ENCODE assay signal across 10 mouse cellular contexts in genomic region chr17:85873853-85874586, GRCm38 (mm10).
DNase-seq lines count a peak whose midpoint lies in the region; ATAC-seq and TF ChIP-seq lines count a peak whose summit lies in the region.
"Had no signal": no experiment of that assay in that cellular context is flagged by ENCODE, and none has a peak within 500 bp of the region (broad histone marks: within the 10 kb centered on the region; RNA-seq: fewer than 3 reads in every experiment).

No protein-coding gene starts in this region.

- no peak for TF ChIP-seq POLR2A in MEL (IDR thresholded peaks at IDR 0.05; ENCODE audit: control insufficient read depth in 1 of 2, insufficient read depth in 1 of 2, low read depth in 1 of 2, low read length in 2 of 2, poor library complexity in 1 of 2)

- no peak for TF ChIP-seq CTCF in MEL (IDR thresholded peaks at IDR 0.05 in 2 of 3, conservative IDR thresholded peaks at IDR 0.05 in 1 of 3; ENCODE audit: control insufficient read depth in 1 of 3, insufficient read depth in 1 of 3, low read depth in 2 of 3, low read length in 3 of 3, poor library complexity in 1 of 3, severe bottlenecking in 1 of 3)

- TF ChIP-seq EP300 in MEL (IDR thresholded peaks at IDR 0.05; ENCODE audit: low read depth in 1 of 2, low read length in 2 of 2), result peak; percentile 88 to 93

- peak; percentile 79 for ATAC-seq in forebrain, embryonic 15.5 days (replicated peaks)
- ATAC-seq in liver, embryonic 11.5 days (replicated peaks; ENCODE audit: low FRiP score), result no peak

- peaks cover 3 to 13% of the 10 kb centered on the region in 2 experiments for H3K4me1 ChIP-seq in MEL (ENCODE audit: control insufficient read depth in 1 of 2, insufficient read depth in 2 of 2, low read length in 2 of 2)
- peaks cover 19% of the 10 kb centered on the region for H3K4me1 ChIP-seq in forebrain, embryonic 15.5 days
- no peaks in the 10 kb centered on the region for H3K4me1 ChIP-seq in liver, embryonic 11.5 days (replicated peaks; ENCODE audit: control insufficient read depth, insufficient read depth, low read length)

- intact Hi-C loops in heart, postnatal 36 days (cut with DNase I), result loop anchor here (10.0 kb wide), 1 partner anchor 199 kb away; no protein-coding TSS in a partner anchor

- H3K4me3 ChIP-seq in MEL (ENCODE audit: control insufficient read depth in 1 of 2, insufficient read depth in 1 of 2, low read depth in 2 of 2, low read length in 2 of 2), result no peak overlapping the region
- H3K4me3 ChIP-seq in forebrain, embryonic 15.5 days, result peak overlapping the region; percentile 26
- H3K4me3 ChIP-seq in liver, embryonic 11.5 days (ENCODE audit: low read depth, low read length), result no peak overlapping the region
- H3K4me3 ChIP-seq: limb, embryonic 15.5 days had no signal

- H3K4me2 ChIP-seq in forebrain, embryonic 15.5 days (replicated peaks), result peak overlapping the region; percentile 50
- H3K4me2 ChIP-seq in liver, embryonic 11.5 days, result 0 out of 2 replicates have a peak overlapping the region, but pooled peaks have one; percentile 23
- H3K4me2 ChIP-seq: limb, embryonic 15.5 days had no signal

- no peaks in the 10 kb centered on the region for H3K9me3 ChIP-seq in MEL (replicated peaks; ENCODE audit: insufficient read depth, low read length)
- no peaks in the 10 kb centered on the region for H3K9me3 ChIP-seq in forebrain, embryonic 15.5 days
- H3K9me3 ChIP-seq in liver, embryonic 11.5 days (ENCODE audit: control insufficient read depth, low read length), result no peaks in the 10 kb centered on the region
- H3K9me3 ChIP-seq: limb, embryonic 15.5 days had no signal

- H3K27ac ChIP-seq in MEL (ENCODE audit: control insufficient read depth, low read depth, low read length), result no peak overlapping the region
- H3K27ac ChIP-seq in forebrain, embryonic 15.5 days (replicated peaks), result peak overlapping the region; percentile 47
- H3K27ac ChIP-seq in liver, embryonic 11.5 days (ENCODE audit: low read depth, low read length), result no peak overlapping the region
- H3K27ac ChIP-seq: limb, embryonic 15.5 days had no signal

- no peaks in the 10 kb centered on the region for H3K27me3 ChIP-seq in MEL (ENCODE audit: control insufficient read depth in 1 of 2, insufficient read depth in 2 of 2, low read length in 2 of 2)
- H3K27me3 ChIP-seq in forebrain, embryonic 15.5 days, result no peaks in the 10 kb centered on the region
- peaks cover 34% of the 10 kb centered on the region for H3K27me3 ChIP-seq in liver, embryonic 11.5 days (replicated peaks; ENCODE audit: control insufficient read depth, insufficient read depth, low read length)

- peak; percentile 56 for DNase-seq in CD4-positive helper T cell, adult 2 months (ENCODE audit: low read depth, low spot score)
- DNase-seq in MEL (ENCODE audit: low read depth, low spot score), result peak; percentile 79
- no peak for DNase-seq in liver, embryonic 11.5 days (ENCODE audit: low spot score)
- no peak for DNase-seq in ovary, postnatal 10 days (ENCODE audit: low spot score)
- DNase-seq in B cell, adult 2 months, result no peak
- DNase-seq in lung, postnatal 14 days, result no peak
- no peak for DNase-seq in heart, postnatal 36 days
- DNase-seq: right cerebral cortex, postnatal 25 days had no signal

- no peak overlapping the region for H3K9ac ChIP-seq in MEL (ENCODE audit: control insufficient read depth, low read depth, low read length, poor library complexity, severe bottlenecking)
- no peak overlapping the region for H3K9ac ChIP-seq in forebrain, embryonic 15.5 days (replicated peaks)
- no peak overlapping the region for H3K9ac ChIP-seq in liver, embryonic 11.5 days (ENCODE audit: low read depth, low read length)
- H3K9ac ChIP-seq: limb, embryonic 15.5 days had no signal

- no peaks in the 10 kb centered on the region for H3K79me2 ChIP-seq in MEL (ENCODE audit: control insufficient read depth, insufficient read depth, low read length, poor library complexity)

- H3K36me3 ChIP-seq in MEL (ENCODE audit: control insufficient read depth in 1 of 2, insufficient read depth in 2 of 2, low read length in 2 of 2), result peaks cover 0 to 11% of the 10 kb centered on the region in 2 experiments; a peak in 2 of 4 replicates
- no peaks in the 10 kb centered on the region for H3K36me3 ChIP-seq in forebrain, embryonic 15.5 days
- no peaks in the 10 kb centered on the region for H3K36me3 ChIP-seq in liver, embryonic 11.5 days (ENCODE audit: control insufficient read depth, insufficient read depth, low read length)
- H3K36me3 ChIP-seq: limb, embryonic 15.5 days had no signal

- 8% methylated on average over 13 of the region's 13 CpGs for WGBS in forebrain, embryonic 15.5 days
- WGBS in liver, embryonic 11.5 days, result 10% methylated on average over 13 of the region's 13 CpGs

- no peak for TF ChIP-seq RAD21 in MEL (IDR thresholded peaks at IDR 0.05; ENCODE audit: low read depth, low read length)

TF ChIP-seq in MEL, 35 proteins besides CTCF, POLR2A, EP300 and RAD21:
- TF ChIP-seq TCF12 (IDR thresholded peaks at IDR 0.05; ENCODE audit: low read depth, low read length) (peak; percentile 94), POLR2AphosphoS2 (IDR thresholded peaks at IDR 0.05; ENCODE audit: low read length) (no peak), ZKSCAN1 (IDR thresholded peaks at IDR 0.05; ENCODE audit: low read depth, low read length) (no peak), RCOR1 (IDR thresholded peaks at IDR 0.05; ENCODE audit: low read depth, low read length) (peak; percentile 96), ETS1 (IDR thresholded peaks at IDR 0.05; ENCODE audit: low read depth, low read length) (peak; percentile 70; the same call in 1 of the 2 replicates), USF2 (IDR thresholded peaks at IDR 0.05; ENCODE audit: borderline replicate concordance in 1 of 2, insufficient read depth in 1 of 2, low read depth in 1 of 2, low read length in 2 of 2) (no peak), GATA1 (IDR thresholded peaks at IDR 0.05; ENCODE audit: low read depth, low read length) (peak; percentile 99), TAL1 (IDR thresholded peaks at IDR 0.05; ENCODE audit: low read length) (peak; percentile 53), MAX (IDR thresholded peaks at IDR 0.05; ENCODE audit: low read length) (no peak), ZNF384 (IDR thresholded peaks at IDR 0.05; ENCODE audit: low read depth, low read length) (peak; percentile 92)
TF ChIP-seq in MEL: peak in this region for 6.

Comparison
In these comparisons a context has a peak if more than half of its experiments do, and no peak if none do; other contexts are left out.
1. DNase-seq: peak in CD4-positive helper T cell, adult 2 months (single experiment) and MEL (single experiment); none in liver, embryonic 11.5 days (single experiment), ovary, postnatal 10 days (single experiment), B cell, adult 2 months (0 of 2), lung, postnatal 14 days (single experiment) and heart, postnatal 36 days (0 of 2).